Mouse (Mus musculus) embryonic facial prominence, embryonic 14.5 days (tissue): Measurements from ENCODE around the gene Cd300e. TPM values are rescaled to one million over a fixed set of nuclear protein-coding genes. Genes with fewer than 3 reads are reported as not detected.
A peak's percentile ranks its signal among the peaks of the same experiment; 100 is the strongest.
"Not testable (repeated sequence)": the region's sequence is repeated elsewhere in the genome, so short reads cannot be mapped to it uniquely, and the experiment has no call there.

ENCODE experiments used
- ATAC-seq: fragments of 200-750 bp; cut with Nextera tagmentation; 2 replicates; pipeline ENCODE4 v1.8.0; 2017; ENCODE audit warnings: low read depth, moderate number of reproducible peaks, moderate TSS enrichment
- DNase-seq: peaks from one replicate; pipeline ENCODE4 v3.0.0-alpha.2; 2015; ENCODE audit warnings: low spot score
- H3K27ac ChIP-seq: fragments of 300-500 bp; sonication (generic); replicated peaks from 2 replicates; pipeline ENCODE4 v1.5.1; 2014; ENCODE audit warnings: low read depth, mild to moderate bottlenecking, low read length, moderate library complexity
- H3K27me3 ChIP-seq: fragments of 300-500 bp; sonication (generic); replicated peaks from 2 replicates; pipeline ENCODE4 v1.6.1; 2014; ENCODE audit warnings: low read length; ENCODE audit not compliant: control insufficient read depth, insufficient read depth
- H3K36me3 ChIP-seq: fragments of 300-500 bp; sonication (generic); 2 replicates; pipeline ENCODE4 v1.6.1; 2014; ENCODE audit warnings: low read length, mixed read lengths; ENCODE audit not compliant: control insufficient read depth, insufficient read depth
- H3K4me1 ChIP-seq: fragments of 300-500 bp; sonication (generic); 2 replicates; pipeline ENCODE4 v1.6.1; 2014; ENCODE audit warnings: antibody characterized with exemption, low read length; ENCODE audit not compliant: control insufficient read depth, insufficient read depth
- H3K4me2 ChIP-seq: fragments of 300-500 bp; sonication (generic); 2 replicates; pipeline ENCODE4 v1.6.1; 2014; ENCODE audit warnings: low read depth, mild to moderate bottlenecking, low read length, moderate library complexity, mixed read lengths
- H3K4me3 ChIP-seq: fragments of 300-500 bp; sonication (generic); 2 replicates; pipeline ENCODE4 v1.5.1; 2014; ENCODE audit warnings: low read depth, mild to moderate bottlenecking, low read length
- H3K9ac ChIP-seq: fragments of 300-500 bp; sonication (generic); 2 replicates; pipeline ENCODE4 v1.6.1; 2014; ENCODE audit warnings: low read depth, mild to moderate bottlenecking, low read length, moderate library complexity, mixed read lengths
- H3K9me3 ChIP-seq: fragments of 300-500 bp; sonication (generic); 2 replicates; pipeline ENCODE4 v1.6.1; 2016; ENCODE audit warnings: low read length; ENCODE audit not compliant: control insufficient read depth
- WGBS: fragments of 180-500 bp; shearing (Covaris S2); extraction: QIAGEN DNeasy Blood & Tissue Kit; methylation state at CpG from one replicate; pipeline ENCODE4 v1.1.7; 2014; 5-methylcytosine and 5-hydroxymethylcytosine counted together
- polyA plus RNA-seq: library from polyadenylated mRNA; unstranded; fragments of >200 nt; fragmentation: Nextera tagmentation; extraction: Ambion mirVana; gene quantifications from 2 replicates; pipeline ENCODE4 v1.2.1, GENCODE M21; 2014

Cd300e gene
- polyA plus RNA-seq, 1 experiment from 2014 or later: 0.10 TPM

DNA sequence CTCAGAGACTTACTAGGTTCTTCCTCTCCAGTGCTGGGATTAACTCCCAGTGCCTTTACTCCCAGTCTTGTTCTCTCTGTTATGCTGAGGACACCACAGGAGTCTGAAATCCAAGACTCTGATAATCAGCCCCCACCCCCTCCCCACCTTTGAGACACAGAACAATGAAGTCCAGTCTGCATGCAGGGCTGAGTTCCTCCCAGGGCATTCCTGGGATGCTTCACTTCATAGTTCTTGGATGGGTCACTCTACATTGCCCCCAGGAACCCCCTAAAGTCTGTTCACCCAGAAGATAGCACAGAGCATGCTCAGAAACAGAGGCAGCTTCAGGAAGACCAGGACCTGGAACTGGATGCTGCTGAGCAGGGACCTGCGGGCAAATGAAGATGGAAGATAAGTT lies 9.0 kb downstream of the Cd300e start:
- Histone ChIP-seq H3K27me3 (no peaks in the 10 kb centered on the region), H3K4me1 (no peaks in the 10 kb centered on the region), H3K4me3 (no peak overlapping the region), H3K4me2 (no peak overlapping the region), H3K9me3 (no peaks in the 10 kb centered on the region), H3K27ac (no peak overlapping the region), H3K36me3 (no peaks in the 10 kb centered on the region), H3K9ac (no peak overlapping the region)
- 86% methylated on average over 1 of the region's 1 CpGs for WGBS
- DNase-seq (no peak), ATAC-seq (no peak)

GRCm38 (mm10) chr11:115052206-115052605 lies 9.8 kb downstream of the Cd300e start:
- no peak for ATAC-seq

GRCm38 (mm10) chr11:115049282-115049895 lies 12.6 kb downstream of the Cd300e start:
- ATAC-seq: no peak
- H3K4me1 ChIP-seq: no peaks in the 10 kb centered on the region
- H3K9me3 ChIP-seq: no peaks in the 10 kb centered on the region
- H3K27me3 ChIP-seq: no peaks in the 10 kb centered on the region
- no peak for DNase-seq
- H3K27ac ChIP-seq: no peak overlapping the region
- 37% methylated on average over 3 of the region's 3 CpGs for WGBS
- H3K4me3 ChIP-seq: no peak overlapping the region
- H3K9ac ChIP-seq: no peak overlapping the region
- no peaks in the 10 kb centered on the region for H3K36me3 ChIP-seq
- H3K4me2 ChIP-seq: no peak overlapping the region

More at GRCm38 (mm10) chr11:115052206-115052605, 9.8 kb downstream of the Cd300e start:
- Histone ChIP-seq H3K4me3 (no peak overlapping the region), H3K9me3 (no peaks in the 10 kb centered on the region), H3K27ac (no peak overlapping the region), H3K4me2 (no peak overlapping the region), H3K9ac (no peak overlapping the region), H3K36me3 (no peaks in the 10 kb centered on the region), H3K4me1 (no peaks in the 10 kb centered on the region), H3K27me3 (no peaks in the 10 kb centered on the region)
- peak; percentile 91 for DNase-seq
- 4% methylated on average over 9 of the region's 9 CpGs for WGBS

- no peak within 1 kb of the TSS for H3K4me2 ChIP-seq
- H3K36me3 ChIP-seq: no peaks in the 10 kb centered on the region
- H3K27me3 ChIP-seq: no peaks in the 10 kb centered on the region
- no peak for ATAC-seq
- H3K4me3 ChIP-seq: no peak within 1 kb of the TSS
- DNase-seq: no peak
- H3K9me3 ChIP-seq: no peaks in the 10 kb centered on the region
- H3K9ac ChIP-seq: no peak within 1 kb of the TSS
- H3K27ac ChIP-seq: no peak within 1 kb of the TSS
- WGBS: 73% methylated on average over 2 of the region's 2 CpGs
- no peaks in the 10 kb centered on the region for H3K4me1 ChIP-seq
Measured at GRCm38 (mm10) chr11:115048259-115048658, 13.7 kb downstream of the Cd300e start, which contains the start of gene Cd300ld3. Gene Cd300ld3 (minus strand): TSS chr11:115048409.

GRCm38 (mm10) chr11:115037669-115038068 lies 24.3 kb downstream of the Cd300e start, which contains the start of gene Cd300ld5:
Gene Cd300ld5 (minus strand): TSS chr11:115037769.
- H3K4me2 ChIP-seq, H3K9ac ChIP-seq, H3K27me3 ChIP-seq, H3K4me1 ChIP-seq, H3K4me3 ChIP-seq, H3K36me3 ChIP-seq, H3K27ac ChIP-seq, DNase-seq, H3K9me3 ChIP-seq, ATAC-seq: not testable (repeated sequence)
- no CpG with 5 or more reads among the region's 6 CpGs for WGBS

- not testable (repeated sequence) for H3K9ac ChIP-seq, DNase-seq, H3K4me3 ChIP-seq, H3K4me2 ChIP-seq, H3K4me1 ChIP-seq, ATAC-seq, H3K27me3 ChIP-seq, H3K36me3 ChIP-seq, H3K9me3 ChIP-seq, H3K27ac ChIP-seq
- WGBS: no CpG with 5 or more reads among the region's 6 CpGs
Measured at GRCm38 (mm10) chr11:115026912-115027311, 35.1 kb downstream of the Cd300e start, which contains the start of gene Cd300ld4. Gene Cd300ld4 (minus strand): TSS chr11:115027012.

- H3K4me1 ChIP-seq, H3K9ac ChIP-seq, H3K4me3 ChIP-seq, H3K27me3 ChIP-seq, H3K36me3 ChIP-seq, DNase-seq, H3K27ac ChIP-seq, ATAC-seq, H3K4me2 ChIP-seq, H3K9me3 ChIP-seq: not testable (repeated sequence)
- WGBS: no CpG with 5 or more reads among the region's 7 CpGs
Measured at GRCm38 (mm10) chr11:115016093-115016492, 45.9 kb downstream of the Cd300e start, which contains the start of gene Cd300ld2. Gene Cd300ld2 (minus strand): TSS chr11:115016193.

DNA sequence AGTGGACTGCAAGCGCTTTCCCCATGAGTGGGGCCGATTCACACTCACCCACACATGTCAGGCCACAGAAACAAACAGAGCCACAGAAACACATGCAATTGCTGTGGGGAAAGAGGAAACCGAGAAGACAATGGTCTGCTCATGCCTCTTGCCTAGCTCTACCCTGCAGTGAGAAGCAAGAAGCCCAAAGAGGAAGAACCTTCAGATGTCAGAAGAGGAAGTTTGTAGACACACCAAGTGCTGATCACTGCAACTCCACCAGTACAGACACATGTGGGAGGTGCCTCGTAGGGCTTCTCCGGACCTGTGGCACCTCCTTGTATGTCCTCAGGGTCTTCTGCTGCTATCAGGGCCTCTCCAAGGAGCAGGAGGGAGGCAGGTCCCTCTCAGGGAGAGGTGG lies 57.9 kb downstream of the Cd300e start:
- no peak overlapping the region for H3K9ac ChIP-seq
- H3K4me3 ChIP-seq: no peak overlapping the region
- H3K4me2 ChIP-seq: no peak overlapping the region
- H3K4me1 ChIP-seq: no peaks in the 10 kb centered on the region
- H3K27me3 ChIP-seq: no peaks in the 10 kb centered on the region
- WGBS: 84% methylated on average over 5 of the region's 5 CpGs
- DNase-seq (no peak), ATAC-seq (no peak)
- no peaks in the 10 kb centered on the region for H3K9me3 ChIP-seq
- H3K27ac ChIP-seq: no peak overlapping the region
- H3K36me3 ChIP-seq: no peaks in the 10 kb centered on the region
